Mouse (Mus musculus) thymus, postnatal 0 days (tissue): Measurements from ENCODE around the gene Mrgpra9. TPM values are rescaled to one million over a fixed set of nuclear protein-coding genes. Genes with fewer than 3 reads are reported as not detected.
A peak's percentile ranks its signal among the peaks of the same experiment; 100 is the strongest.
"Not testable (repeated sequence)": the region's sequence is repeated elsewhere in the genome, so short reads cannot be mapped to it uniquely, and the experiment has no call there.

Experiments used
- DNase-seq: peaks from one replicate; pipeline ENCODE4 v3.0.0-alpha.2; 2015; ENCODE audit warnings: low spot score
- polyA plus RNA-seq: library from polyadenylated mRNA; unstranded; fragments of >200 nt; fragmentation: Nextera tagmentation; extraction: Ambion mirVana; gene quantifications from 2 replicates; pipeline ENCODE4 v1.2.1, GENCODE M21; 2015

Gene Mrgpra9
- polyA plus RNA-seq = not detected in 2 replicates

- no peak for DNase-seq
Observed at GRCm38 (mm10) chr7:47252770-47253169, at the start of gene Mrgpra9. Gene Mrgpra9 (minus strand): TSS chr7:47252848.

GRCm38 (mm10) chr7:47299612-47300011 lies 47.0 kb upstream of the Mrgpra9 start:
- DNase-seq = not testable (repeated sequence)

- DNase-seq = not testable (repeated sequence)
Observed at GRCm38 (mm10) chr7:47271547-47271946, 18.9 kb upstream of the Mrgpra9 start.

GRCm38 (mm10) chr7:47244658-47245057 lies 8.0 kb downstream of the Mrgpra9 start:
- peak; percentile 2 for DNase-seq

- DNase-seq = no peak
Observed at GRCm38 (mm10) chr7:47204830-47205229, 47.8 kb downstream of the Mrgpra9 start, which contains the start of gene Mrgpra6. Gene Mrgpra6 (minus strand): TSS chr7:47204920.

GRCm38 (mm10) chr7:47195271-47195670 lies 57.4 kb downstream of the Mrgpra9 start:
- no peak for DNase-seq

Other genes starting within 250 kb of the Mrgpra9 start
- gene Spty2d1, start 244.4 kb downstream of the Mrgpra9 start, polyA plus RNA-seq = 14.7 and 15.1 TPM in 2 replicates
- gene Tmem86a, start 202.2 kb downstream of the Mrgpra9 start, polyA plus RNA-seq = 20.5 and 21.3 TPM in 2 replicates
- 0.24 and 0.27 TPM in 2 replicates for gene Ptpn5, start 119.2 kb downstream of the Mrgpra9 start, polyA plus RNA-seq
- gene Mrgpra6, start 47.9 kb downstream of the Mrgpra9 start, polyA plus RNA-seq = not detected in 2 replicates
- gene Mrgpra1, start 101.4 kb upstream of the Mrgpra9 start, polyA plus RNA-seq = not detected in 2 replicates
- 0.10 TPM in 1 of 2 replicates, not detected in the other for gene Mrgpra2a, start 199.3 kb upstream of the Mrgpra9 start, polyA plus RNA-seq